In genomic region chr2:139207649-139208048, GRCm38 (mm10) we compare ENCODE assay signal across 22 mouse cellular contexts.
DNase-seq lines count a peak whose midpoint lies in the region; ATAC-seq lines count a peak whose summit lies in the region.
"Had no signal": no experiment of that assay in that cellular context is flagged by ENCODE, and none has a peak within 500 bp of the region (broad histone marks: within the 10 kb centered on the region; RNA-seq: fewer than 3 reads in every experiment).

No protein-coding gene starts in this region.

- DNase-seq in embryonic facial prominence, embryonic 14.5 days (ENCODE audit: low spot score): peak; percentile 41
- DNase-seq in embryonic facial prominence, embryonic 10.5 days (ENCODE audit: low spot score): no peak
- DNase-seq in frontal cortex, postnatal 10 days (ENCODE audit: low spot score in 2 of 2): peak; percentile 5 to 11
- DNase-seq in frontal cortex, postnatal 25 days (ENCODE audit: low spot score in 2 of 2): no peak
- peak; percentile 34 to 51 for DNase-seq in right cerebral cortex, postnatal 10 days (ENCODE audit: low spot score in 2 of 2)
- no peak for DNase-seq in right cerebral cortex, adult 18-20 months
- no peak for DNase-seq in urinary bladder, postnatal 36 days (ENCODE audit: low spot score in 2 of 2)
- DNase-seq: adrenal gland, adult 8-10 months; adrenal gland, postnatal 36 days; B cell, adult 2 months; cerebellum, adult 18-20 months; cerebellum, adult 9-11 months; cerebellum, postnatal 36 days; gastrocnemius, postnatal 36 days; heart, adult 11 months; heart, postnatal 36 days had no signal

- no peak overlapping the region for H3K9ac ChIP-seq in embryonic facial prominence, embryonic 14.5 days (ENCODE audit: low read depth, low read length)
- H3K9ac ChIP-seq: embryonic facial prominence, embryonic 15.5 days; heart, embryonic 13.5 days; hindbrain, embryonic 15.5 days had no signal

- no peaks in the 10 kb centered on the region for H3K27me3 ChIP-seq in embryonic facial prominence, embryonic 14.5 days (replicated peaks; ENCODE audit: control insufficient read depth, insufficient read depth, low read length)
- no peaks in the 10 kb centered on the region for H3K27me3 ChIP-seq in embryonic facial prominence, embryonic 10.5 days (replicated peaks; ENCODE audit: low read depth, poor library complexity, severe bottlenecking)
- H3K27me3 ChIP-seq: embryonic facial prominence, embryonic 15.5 days; heart, embryonic 13.5 days; hindbrain, embryonic 15.5 days had no signal

- no peaks in the 10 kb centered on the region for H3K36me3 ChIP-seq in embryonic facial prominence, embryonic 14.5 days (ENCODE audit: control insufficient read depth, insufficient read depth, low read length)
- H3K36me3 ChIP-seq in embryonic facial prominence, embryonic 10.5 days (replicated peaks): no peaks in the 10 kb centered on the region
- H3K36me3 ChIP-seq: embryonic facial prominence, embryonic 15.5 days; G1E; heart, embryonic 13.5 days; hindbrain, embryonic 15.5 days had no signal

- no peak overlapping the region for H3K4me3 ChIP-seq in embryonic facial prominence, embryonic 14.5 days (ENCODE audit: low read depth, low read length)
- H3K4me3 ChIP-seq in embryonic facial prominence, embryonic 10.5 days: no peak overlapping the region
- H3K4me3 ChIP-seq: embryonic facial prominence, embryonic 15.5 days; erythroblast, embryonic 14.5 days; heart, embryonic 13.5 days; hindbrain, embryonic 15.5 days had no signal

- WGBS in embryonic facial prominence, embryonic 14.5 days: 27% methylated on average over 1 of the region's 1 CpGs
- 44% methylated on average over 1 of the region's 1 CpGs for WGBS in embryonic facial prominence, embryonic 10.5 days

- H3K27ac ChIP-seq in embryonic facial prominence, embryonic 14.5 days (replicated peaks; ENCODE audit: low read depth, low read length): no peak overlapping the region
- H3K27ac ChIP-seq in embryonic facial prominence, embryonic 10.5 days (replicated peaks): no peak overlapping the region
- H3K27ac ChIP-seq: embryonic facial prominence, embryonic 15.5 days; heart, embryonic 13.5 days; hindbrain, embryonic 15.5 days had no signal

- H3K4me1 ChIP-seq in embryonic facial prominence, embryonic 14.5 days (ENCODE audit: control insufficient read depth, insufficient read depth, low read length): no peaks in the 10 kb centered on the region
- H3K4me1 ChIP-seq in embryonic facial prominence, embryonic 10.5 days: no peaks in the 10 kb centered on the region
- H3K4me1 ChIP-seq: embryonic facial prominence, embryonic 15.5 days; heart, embryonic 13.5 days; hindbrain, embryonic 15.5 days had no signal

- no peak overlapping the region for H3K4me2 ChIP-seq in embryonic facial prominence, embryonic 14.5 days (ENCODE audit: low read depth, low read length)
- H3K4me2 ChIP-seq: embryonic facial prominence, embryonic 15.5 days; heart, embryonic 13.5 days; hindbrain, embryonic 15.5 days had no signal

- ATAC-seq in embryonic facial prominence, embryonic 14.5 days (ENCODE audit: low read depth): no peak
- ATAC-seq: CD4-positive, CD25-positive, alpha-beta regulatory T cell, adult 4 months had no signal

- H3K9me3 ChIP-seq in embryonic facial prominence, embryonic 14.5 days (ENCODE audit: control insufficient read depth, low read length): no peaks in the 10 kb centered on the region
- H3K9me3 ChIP-seq in embryonic facial prominence, embryonic 10.5 days: no peaks in the 10 kb centered on the region
- H3K9me3 ChIP-seq: embryonic facial prominence, embryonic 15.5 days; G1E; heart, embryonic 13.5 days; hindbrain, embryonic 15.5 days had no signal

Comparison
In these comparisons a context has a peak if more than half of its experiments do, and no peak if none do; other contexts are left out.
1. DNase-seq: peak in embryonic facial prominence, embryonic 14.5 days (single experiment), frontal cortex, postnatal 10 days (2 of 2) and right cerebral cortex, postnatal 10 days (2 of 2); none in embryonic facial prominence, embryonic 10.5 days (single experiment), frontal cortex, postnatal 25 days (0 of 2), right cerebral cortex, adult 18-20 months (single experiment) and urinary bladder, postnatal 36 days (0 of 2).